In genomic region chr17:56990966-56991365, GRCm38 (mm10) we compare ENCODE assay signal across 8 mouse cellular contexts. TPM values are rescaled to one million over a fixed set of nuclear protein-coding genes. Genes with fewer than 3 reads are reported as not detected.
DNase-seq lines count a peak whose midpoint lies in the region; ATAC-seq and TF ChIP-seq lines count a peak whose summit lies in the region.

No protein-coding gene starts in this region.

- no peaks in the 10 kb centered on the region for H3K27me3 ChIP-seq in spleen, adult 2 months (ENCODE audit: control insufficient read depth, insufficient read depth, low read length)
- H3K27me3 ChIP-seq in limb, embryonic 10.5 days (ENCODE audit: low read depth, poor library complexity, severe bottlenecking): no peaks in the 10 kb centered on the region
- no peaks in the 10 kb centered on the region for H3K27me3 ChIP-seq in small intestine, adult 2 months (ENCODE audit: control insufficient read depth, insufficient read depth, low read length)

- no peak for TF ChIP-seq POLR2A in spleen, adult 2 months (IDR thresholded peaks at IDR 0.05; ENCODE audit: low read depth, low read length)
- TF ChIP-seq POLR2A in small intestine, adult 2 months (IDR thresholded peaks at IDR 0.05; ENCODE audit: low read depth, low read length): no peak

- H3K9me3 ChIP-seq in limb, embryonic 10.5 days (replicated peaks): no peaks in the 10 kb centered on the region

- peaks cover 25% of the 10 kb centered on the region for H3K36me3 ChIP-seq in spleen, adult 2 months (ENCODE audit: control insufficient read depth, insufficient read depth, low read length)
- H3K36me3 ChIP-seq in limb, embryonic 10.5 days: peaks cover 51% of the 10 kb centered on the region
- H3K36me3 ChIP-seq in small intestine, adult 2 months (ENCODE audit: control insufficient read depth, insufficient read depth, low read length): peaks cover 21% of the 10 kb centered on the region

- TF ChIP-seq CTCF in spleen, adult 2 months (IDR thresholded peaks at IDR 0.05; ENCODE audit: extremely low read depth, insufficient read depth, insufficient read length, insufficient replicate concordance): no peak
- no peak for TF ChIP-seq CTCF in small intestine, adult 2 months (IDR thresholded peaks at IDR 0.05; ENCODE audit: extremely low read depth, insufficient read length, insufficient replicate concordance, low read depth, low read length)

- H3K27ac ChIP-seq in spleen, adult 2 months (ENCODE audit: insufficient read depth, low read length): no peak overlapping the region
- H3K27ac ChIP-seq in limb, embryonic 10.5 days: peak overlapping the region; percentile 90
- H3K27ac ChIP-seq in small intestine, adult 2 months (ENCODE audit: insufficient read depth, low read depth, low read length): no peak overlapping the region

- no peak for ATAC-seq in cerebellum, adult (ENCODE audit: insufficient number of reproducible peaks, low FRiP score, low TSS enrichment)

- WGBS in spleen, adult 2 months: 81% methylated on average over 2 of the region's 2 CpGs
- 72% methylated on average over 2 of the region's 2 CpGs for WGBS in limb, embryonic 10.5 days
- WGBS in small intestine, adult 2 months: 55% methylated on average over 2 of the region's 2 CpGs

- H3K4me3 ChIP-seq in spleen, adult 2 months (ENCODE audit: extremely low read depth, insufficient read depth, insufficient read length): peak overlapping the region; percentile 5; the same call in 1 of the 2 replicates
- H3K4me3 ChIP-seq in limb, embryonic 10.5 days: peak overlapping the region; percentile 85
- H3K4me3 ChIP-seq in small intestine, adult 2 months (ENCODE audit: low read depth, low read length): 0 out of 2 replicates have a peak overlapping the region, but pooled peaks have one; percentile 3

- H3K4me1 ChIP-seq in spleen, adult 2 months (ENCODE audit: control insufficient read depth, insufficient read depth, insufficient read length): peaks cover 6% of the 10 kb centered on the region; the same call in 1 of the 2 replicates
- H3K4me1 ChIP-seq in limb, embryonic 10.5 days: peaks cover 6% of the 10 kb centered on the region
- peaks cover 3% of the 10 kb centered on the region; the same call in 1 of the 2 replicates for H3K4me1 ChIP-seq in small intestine, adult 2 months (ENCODE audit: control insufficient read depth, insufficient read depth, insufficient read length, low read length)

- peak; percentile 39 for DNase-seq in cerebellum, adult 9-10 months
- DNase-seq in spleen, adult 2 months (ENCODE audit: low read depth in 1 of 2, low spot score in 2 of 2): no peak
- no peak for DNase-seq in spleen, postnatal 14 days (ENCODE audit: low spot score in 2 of 2)
- no peak for DNase-seq in limb, embryonic 10.5 days (ENCODE audit: low spot score)
- DNase-seq in MN1 (ENCODE audit: low spot score): no peak
- no peak for DNase-seq in embryo, embryonic 9.5 days (ENCODE audit: extremely low spot score)

RNA-seq across cellular contexts. Expression of gene Clpp, which starts 0.9 kb away (rescaled TPM):
- polyA plus RNA-seq in spleen, adult 2 months (2012; rRNA removed): 66.7 and 103 TPM in 2 replicates
- polyA plus RNA-seq in limb, embryonic 10.5 days (2016; fragmentation: Nextera tagmentation; extraction: Ambion mirVana): 189 and 200 TPM in 2 replicates
- polyA plus RNA-seq in small intestine, adult 2 months (2012; rRNA removed): 86.2 and 132 TPM in 2 replicates

RNA-seq across cellular contexts. Expression of gene Alkbh7, which starts 6.2 kb away (rescaled TPM):
- polyA plus RNA-seq in spleen, adult 2 months (2012; rRNA removed): 20.3 and 22.3 TPM in 2 replicates
- polyA plus RNA-seq in limb, embryonic 10.5 days (2016; fragmentation: Nextera tagmentation; extraction: Ambion mirVana): 44.2 and 44.9 TPM in 2 replicates
- polyA plus RNA-seq in small intestine, adult 2 months (2012; rRNA removed): 40.8 and 63.7 TPM in 2 replicates

RNA-seq across cellular contexts. Expression of gene Pspn, which starts 8.9 kb away (rescaled TPM):
- not detected in 2 replicates for polyA plus RNA-seq in spleen, adult 2 months (2012; rRNA removed)
- not detected in 2 replicates for polyA plus RNA-seq in limb, embryonic 10.5 days (2016; fragmentation: Nextera tagmentation; extraction: Ambion mirVana)
- polyA plus RNA-seq in small intestine, adult 2 months (2012; rRNA removed): not detected in 2 replicates

RNA-seq across cellular contexts. Expression of gene Acer1, which starts 9.0 kb away (rescaled TPM):
- polyA plus RNA-seq in spleen, adult 2 months (2012; rRNA removed): not detected in 2 replicates
- polyA plus RNA-seq in limb, embryonic 10.5 days (2016; fragmentation: Nextera tagmentation; extraction: Ambion mirVana): not detected in 2 replicates
- polyA plus RNA-seq in small intestine, adult 2 months (2012; rRNA removed): 9.0 and 28.9 TPM in 2 replicates

RNA-seq across cellular contexts. Expression of gene Gtf2f1, which starts 20.1 kb away (rescaled TPM):
- 18.5 and 26.8 TPM in 2 replicates for polyA plus RNA-seq in spleen, adult 2 months (2012; rRNA removed)
- polyA plus RNA-seq in limb, embryonic 10.5 days (2016; fragmentation: Nextera tagmentation; extraction: Ambion mirVana): 76.4 and 80.8 TPM in 2 replicates
- polyA plus RNA-seq in small intestine, adult 2 months (2012; rRNA removed): 17.1 and 43.5 TPM in 2 replicates

Comparison
In these comparisons a context has a peak if more than half of its experiments do, and no peak if none do; other contexts are left out.
1. H3K4me3 ChIP-seq: peak in every context shown above with its lines; median percentile 85 in limb, embryonic 10.5 days; 5 in spleen, adult 2 months; 3 in small intestine, adult 2 months.